ENCODE assay signal across 23 mouse cellular contexts in genomic region chr2:68482896-68483295, GRCm38 (mm10). TPM values are rescaled to one million over a fixed set of nuclear protein-coding genes. Genes with fewer than 3 reads are reported as not detected.
DNase-seq lines count a peak whose midpoint lies in the region; ATAC-seq lines count a peak whose summit lies in the region.
"Had no signal": no experiment of that assay in that cellular context is flagged by ENCODE, and none has a peak within 500 bp of the region (broad histone marks: within the 10 kb centered on the region; RNA-seq: fewer than 3 reads in every experiment).

No protein-coding gene starts in this region.

- 0 out of 2 replicates have a peak overlapping the region, but pooled peaks have one; percentile 13 for H3K27ac ChIP-seq in neural tube, embryonic 13.5 days (replicated peaks)
- H3K27ac ChIP-seq: embryonic facial prominence, embryonic 12.5 days; embryonic facial prominence, embryonic 15.5 days; heart, adult 2 months; hindbrain, embryonic 12.5 days had no signal

- H3K9me3 ChIP-seq in neural tube, embryonic 13.5 days, result no peaks in the 10 kb centered on the region
- H3K9me3 ChIP-seq: embryonic facial prominence, embryonic 12.5 days; embryonic facial prominence, embryonic 15.5 days; hindbrain, embryonic 12.5 days had no signal

- no peaks in the 10 kb centered on the region for H3K36me3 ChIP-seq in neural tube, embryonic 13.5 days
- H3K36me3 ChIP-seq: embryonic facial prominence, embryonic 12.5 days; embryonic facial prominence, embryonic 15.5 days; G1E; hindbrain, embryonic 12.5 days had no signal

- no peak overlapping the region for H3K4me2 ChIP-seq in neural tube, embryonic 13.5 days
- H3K4me2 ChIP-seq: embryonic facial prominence, embryonic 12.5 days; embryonic facial prominence, embryonic 15.5 days; heart, embryonic 11.5 days; hindbrain, embryonic 12.5 days had no signal

- H3K4me1 ChIP-seq in neural tube, embryonic 13.5 days (replicated peaks), result peaks cover 8% of the 10 kb centered on the region
- H3K4me1 ChIP-seq: embryonic facial prominence, embryonic 12.5 days; embryonic facial prominence, embryonic 15.5 days; hindbrain, embryonic 12.5 days had no signal

- no peaks in the 10 kb centered on the region for H3K27me3 ChIP-seq in neural tube, embryonic 13.5 days
- H3K27me3 ChIP-seq: CH12.LX; embryonic facial prominence, embryonic 12.5 days; embryonic facial prominence, embryonic 15.5 days; hindbrain, embryonic 12.5 days had no signal

- H3K9ac ChIP-seq in neural tube, embryonic 13.5 days, result no peak overlapping the region
- H3K9ac ChIP-seq: embryonic facial prominence, embryonic 12.5 days; embryonic facial prominence, embryonic 15.5 days; forebrain, postnatal 0 days; hindbrain, embryonic 12.5 days had no signal

- WGBS in neural tube, embryonic 13.5 days, result 87% methylated on average over 5 of the region's 5 CpGs

- peak; percentile 36 to 41 for DNase-seq in cerebellum, postnatal 10 days
- DNase-seq in cerebellum, adult 18-20 months, result no peak
- DNase-seq in neural tube, embryonic 10.5 days (ENCODE audit: extremely low spot score, low spot score), result no peak
- peak; percentile 57 for DNase-seq in brain, adult 2 months (ENCODE audit: low read depth, low spot score)
- no peak for DNase-seq in right cerebral cortex, adult 18-20 months
- DNase-seq: adrenal gland, adult 2 months; adrenal gland, postnatal 14 days; B cell, adult 2 months; forebrain, postnatal 0 days; gastrocnemius, postnatal 25 days; heart, adult 2 months; kidney, adult 18-20 months had no signal

- ATAC-seq in neural tube, embryonic 13.5 days (ENCODE audit: low read depth), result 0 out of 2 replicates have a peak, but pooled peaks have one; percentile 36
- ATAC-seq: forebrain, embryonic 14.5 days; forebrain, postnatal 0 days; hindbrain, embryonic 16.5 days; inflammation-experienced regulatory T-cells, adult 6 months; intestine, embryonic 16.5 days had no signal

- no peak overlapping the region for H3K4me3 ChIP-seq in neural tube, embryonic 13.5 days
- H3K4me3 ChIP-seq: embryonic facial prominence, embryonic 12.5 days; embryonic facial prominence, embryonic 15.5 days; heart, adult 2 months; hindbrain, embryonic 12.5 days had no signal

RNA-seq across cellular contexts. Expression of gene Stk39, which starts 10.8 kb away (rescaled TPM):
- polyA plus RNA-seq in neural tube, embryonic 13.5 days (2015; fragmentation: Nextera tagmentation; extraction: Ambion mirVana), result 34.5 and 35.8 TPM in 2 replicates
- polyA plus RNA-seq: G1E had no signal

Comparison
In these comparisons a context has a peak if more than half of its experiments do, and no peak if none do; other contexts are left out.
1. DNase-seq: peak in cerebellum, postnatal 10 days (2 of 2) and brain, adult 2 months (single experiment); none in cerebellum, adult 18-20 months (0 of 2), neural tube, embryonic 10.5 days (single experiment) and right cerebral cortex, adult 18-20 months (single experiment).